Mouse (Mus musculus) olfactory bulb, adult 2 months (tissue): Measurements from ENCODE around the gene Pamr1.

Experiments
- CTCF ChIP-seq: fragments of 200-500 bp; IDR thresholded peaks from 2 replicates; pipeline ENCODE4 v1.5.1; 2012; ENCODE audit warnings: low read depth, mild to moderate bottlenecking, low read length, moderate library complexity; ENCODE audit not compliant: insufficient read depth
- POLR2A ChIP-seq: fragments of 200-500 bp; IDR thresholded peaks from 2 replicates; pipeline ENCODE4 v1.6.1; 2012; ENCODE audit warnings: mild to moderate bottlenecking, low read depth, low read length, moderate library complexity; ENCODE audit not compliant: insufficient read depth

DNA sequence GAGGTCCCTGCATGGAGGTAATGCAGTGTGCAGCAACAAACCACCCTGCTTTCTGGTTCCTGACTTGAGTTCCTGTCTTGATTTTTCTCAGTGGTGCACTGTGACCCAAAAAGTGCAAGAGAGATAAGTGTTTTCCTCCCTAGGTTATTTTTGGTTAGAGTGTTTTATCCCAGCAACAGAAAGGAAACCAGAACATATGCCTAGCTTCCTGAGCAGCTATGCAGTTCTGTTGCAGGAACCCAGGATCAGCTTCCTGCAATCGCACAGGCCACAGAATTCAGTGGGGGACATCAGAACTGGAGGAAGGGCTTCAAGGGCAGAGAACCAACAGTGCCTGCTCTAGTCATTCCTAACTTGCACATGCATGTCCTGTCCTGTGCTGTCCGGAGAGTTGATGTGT, 66.8 kb downstream of the Pamr1 start:
- TF ChIP-seq CTCF (no peak), POLR2A (no peak)
